In the genomic region with DNA sequence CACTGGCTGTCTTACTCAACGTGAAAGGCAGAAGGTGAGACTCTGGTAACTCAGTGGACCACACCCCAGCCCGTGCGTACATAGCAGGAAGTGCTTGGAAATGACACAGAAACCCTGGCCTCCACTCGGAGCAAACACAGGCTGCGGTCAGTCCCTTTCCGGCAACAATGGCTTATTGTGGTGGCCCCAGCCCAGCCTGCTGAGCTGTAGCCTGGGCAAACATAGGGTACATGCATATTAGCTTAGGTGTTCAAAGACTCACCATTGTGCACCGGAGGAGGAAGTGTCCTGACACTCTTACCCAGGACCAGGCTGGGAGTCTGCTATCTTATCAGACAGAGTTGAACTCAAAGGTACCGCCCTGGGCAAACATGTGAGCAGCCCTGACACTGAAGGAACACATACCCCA, we compare ENCODE assay signal across 11 mouse cellular contexts. TPM values are rescaled to one million over a fixed set of nuclear protein-coding genes. Genes with fewer than 3 reads are reported as not detected.
DNase-seq lines count a peak whose midpoint lies in the region; ATAC-seq and TF ChIP-seq lines count a peak whose summit lies in the region.
"Had no signal": no experiment of that assay in that cellular context is flagged by ENCODE, and none has a peak within 500 bp of the region (broad histone marks: within the 10 kb centered on the region; RNA-seq: fewer than 3 reads in every experiment).

No protein-coding gene starts in this region.

- H3K4me1 ChIP-seq in heart, embryonic 16.5 days (ENCODE audit: control insufficient read depth, insufficient read depth, low read length), result peaks cover 28% of the 10 kb centered on the region
- H3K4me1 ChIP-seq in heart, adult 2 months (ENCODE audit: control insufficient read depth, insufficient read depth, low read length), result peaks cover 16% of the 10 kb centered on the region
- H3K4me1 ChIP-seq in MEL (ENCODE audit: control insufficient read depth in 1 of 2, insufficient read depth in 2 of 2, low read length in 2 of 2), result peaks cover 6 to 21% of the 10 kb centered on the region in 2 experiments
- H3K4me1 ChIP-seq in liver, embryonic 13.5 days (replicated peaks), result peaks cover 46% of the 10 kb centered on the region

- TF ChIP-seq POLR2A in heart, adult 2 months (IDR thresholded peaks at IDR 0.05; ENCODE audit: insufficient read depth, low read depth, low read length), result no peak
- TF ChIP-seq POLR2A in MEL (IDR thresholded peaks at IDR 0.05; ENCODE audit: control insufficient read depth in 1 of 2, insufficient read depth in 1 of 2, low read depth in 1 of 2, low read length in 2 of 2, poor library complexity in 1 of 2), result no peak

- no peaks in the 10 kb centered on the region for H3K27me3 ChIP-seq in heart, embryonic 16.5 days (ENCODE audit: control insufficient read depth, insufficient read depth, low read length)
- no peaks in the 10 kb centered on the region for H3K27me3 ChIP-seq in heart, adult 2 months (ENCODE audit: control insufficient read depth, insufficient read depth, low read length)
- no peaks in the 10 kb centered on the region; a peak in 1 of 4 replicates for H3K27me3 ChIP-seq in MEL (ENCODE audit: control insufficient read depth in 1 of 2, insufficient read depth in 2 of 2, low read length in 2 of 2)
- no peaks in the 10 kb centered on the region for H3K27me3 ChIP-seq in liver, embryonic 13.5 days

- no peak overlapping the region for H3K4me3 ChIP-seq in heart, embryonic 16.5 days (ENCODE audit: low read length)
- H3K4me3 ChIP-seq in heart, adult 2 months, result no peak overlapping the region
- H3K4me3 ChIP-seq in MEL (ENCODE audit: control insufficient read depth in 1 of 2, insufficient read depth in 1 of 2, low read depth in 2 of 2, low read length in 2 of 2), result peak overlapping the region; percentile 37 to 84
- H3K4me3 ChIP-seq in liver, embryonic 13.5 days (replicated peaks), result peak overlapping the region; percentile 22; the same call in 1 of the 2 replicates
- H3K4me3 ChIP-seq: limb, embryonic 13.5 days had no signal

- peaks cover 3% of the 10 kb centered on the region; the same call in 1 of the 2 replicates for H3K79me2 ChIP-seq in heart, adult 2 months (replicated peaks; ENCODE audit: control insufficient read depth, insufficient read depth, low read length)
- H3K79me2 ChIP-seq in MEL (ENCODE audit: control insufficient read depth, insufficient read depth, low read length, poor library complexity), result peaks cover 8% of the 10 kb centered on the region

- H3K9ac ChIP-seq in heart, embryonic 16.5 days (ENCODE audit: low read length), result 0 out of 2 replicates have a peak overlapping the region, but pooled peaks have one; percentile 12
- no peak overlapping the region for H3K9ac ChIP-seq in heart, adult 2 months (ENCODE audit: low read depth, low read length)
- H3K9ac ChIP-seq in MEL (ENCODE audit: control insufficient read depth, low read depth, low read length, poor library complexity, severe bottlenecking), result peak overlapping the region; percentile 37
- 0 out of 2 replicates have a peak overlapping the region, but pooled peaks have one; percentile 40 for H3K9ac ChIP-seq in liver, embryonic 13.5 days
- H3K9ac ChIP-seq: limb, embryonic 13.5 days had no signal

- TF ChIP-seq CTCF in heart, adult 2 months (IDR thresholded peaks at IDR 0.05), result no peak
- no peak for TF ChIP-seq CTCF in MEL (IDR thresholded peaks at IDR 0.05 in 2 of 3, conservative IDR thresholded peaks at IDR 0.05 in 1 of 3; ENCODE audit: control insufficient read depth in 1 of 3, insufficient read depth in 1 of 3, low read depth in 2 of 3, low read length in 3 of 3, poor library complexity in 1 of 3, severe bottlenecking in 1 of 3)

- H3K9me3 ChIP-seq in heart, embryonic 16.5 days (replicated peaks; ENCODE audit: control insufficient read depth, low read length), result no peaks in the 10 kb centered on the region
- H3K9me3 ChIP-seq in MEL (replicated peaks; ENCODE audit: insufficient read depth, low read length), result no peaks in the 10 kb centered on the region
- no peaks in the 10 kb centered on the region for H3K9me3 ChIP-seq in liver, embryonic 13.5 days (replicated peaks)
- H3K9me3 ChIP-seq: limb, embryonic 13.5 days had no signal

- no peak for TF ChIP-seq RAD21 in MEL (IDR thresholded peaks at IDR 0.05; ENCODE audit: low read depth, low read length)

- TF ChIP-seq EP300 in heart, adult 2 months (IDR thresholded peaks at IDR 0.05; ENCODE audit: insufficient read depth, low read depth, low read length), result no peak
- peak; percentile 50 to 77 for TF ChIP-seq EP300 in MEL (IDR thresholded peaks at IDR 0.05; ENCODE audit: low read depth in 1 of 2, low read length in 2 of 2)

- 35% methylated on average over 8 of the region's 8 CpGs for WGBS in heart, embryonic 16.5 days
- 43% methylated on average over 8 of the region's 8 CpGs for WGBS in heart, adult 2 months
- 11% methylated on average over 8 of the region's 8 CpGs for WGBS in liver, embryonic 13.5 days (ENCODE audit: insufficient replicate concordance)

- intact Hi-C loops in heart, adult 2 months (cut with DNase I), result loop anchor here (5.0 kb wide), 1 partner anchor 305 kb away; a partner anchor contains a TSS
- intact Hi-C loops in left cerebral cortex, postnatal 25 days (cut with DNase I), result loop anchor here (10.0 kb wide), 1 partner anchor 498 kb away; a partner anchor contains a TSS
- intact Hi-C loops in left cerebral cortex, postnatal 4 days (cut with DNase I), result loop anchor here (5.0 kb wide), 2 partner anchors 155 to 300 kb away; no protein-coding TSS in a partner anchor

- DNase-seq in heart, adult 2 months, result no peak
- peak; percentile 67 for DNase-seq in MEL (ENCODE audit: low read depth, low spot score)
- DNase-seq in liver, embryonic 13.5 days, result peak; percentile 22
- peak; percentile 87 for DNase-seq in naive thymus-derived CD4-positive, alpha-beta T cell, adult 2 months (ENCODE audit: low read depth)
- no peak for DNase-seq in left cerebral cortex, postnatal 25 days (ENCODE audit: low spot score in 2 of 2)
- no peak for DNase-seq in c-Kit-positive CD71-positive TER-119-positive erythroid progenitor cells, embryonic 14.5 days (ENCODE audit: low spot score)
- no peak for DNase-seq in left cerebral cortex, postnatal 4 days

- H3K27ac ChIP-seq in heart, embryonic 16.5 days (ENCODE audit: low read length), result no peak overlapping the region
- H3K27ac ChIP-seq in heart, adult 2 months, result no peak overlapping the region; the same call in 1 of the 2 replicates
- peak overlapping the region; percentile 13; the same call in 1 of the 2 replicates for H3K27ac ChIP-seq in MEL (ENCODE audit: control insufficient read depth, low read depth, low read length)
- H3K27ac ChIP-seq in liver, embryonic 13.5 days, result no peak overlapping the region
- H3K27ac ChIP-seq: limb, embryonic 13.5 days had no signal

- H3K36me3 ChIP-seq in heart, embryonic 16.5 days (ENCODE audit: control insufficient read depth, insufficient read depth), result no peaks in the 10 kb centered on the region
- H3K36me3 ChIP-seq in heart, adult 2 months (ENCODE audit: control insufficient read depth, insufficient read depth, low read length), result no peaks in the 10 kb centered on the region
- H3K36me3 ChIP-seq in MEL (ENCODE audit: control insufficient read depth in 1 of 2, insufficient read depth in 2 of 2, low read length in 2 of 2), result peaks cover 0 to 3% of the 10 kb centered on the region in 2 experiments; a peak in 1 of 4 replicates
- H3K36me3 ChIP-seq in liver, embryonic 13.5 days, result no peaks in the 10 kb centered on the region
- H3K36me3 ChIP-seq: limb, embryonic 13.5 days had no signal

- no peak for ATAC-seq in heart, embryonic 16.5 days (replicated peaks; ENCODE audit: extremely low read depth, insufficient read depth, low FRiP score)
- no peak for ATAC-seq in liver, embryonic 13.5 days (ENCODE audit: low read depth)
- ATAC-seq: Patski had no signal

- peak overlapping the region; percentile 24; the same call in 1 of the 2 replicates for H3K4me2 ChIP-seq in heart, embryonic 16.5 days (ENCODE audit: low read depth, low read length)
- H3K4me2 ChIP-seq in liver, embryonic 13.5 days, result peak overlapping the region; percentile 61

RNA-seq across cellular contexts. Expression of a gene that starts 3.6 kb away (rescaled TPM):
- 6.1 and 9.9 TPM in 2 replicates for polyA plus RNA-seq in heart, embryonic 16.5 days (2015; fragmentation: Nextera tagmentation; extraction: Ambion mirVana)
- 10 to 100 TPM; 11.2 to 14.3 TPM for total RNA-seq in heart, adult 2 months (2021)
- 17.6 and 26.7 TPM in 2 replicates for polyA plus RNA-seq in heart, adult 2 months (2012; rRNA removed)
- total RNA-seq in MEL (2012; rRNA removed), result 9.3 and 10.7 TPM in 2 replicates
- polyA plus RNA-seq in MEL (2012; ENCODE audit: insufficient read depth in 1 of 2, insufficient read length in 2 of 2, low read depth in 1 of 2, low replicate concordance in 2 of 2, missing spikeins in 1 of 2), result 10 to 100 TPM in 1 of 2 experiments, not detected in 1; 16.7 TPM
- 4.2 and 4.4 TPM in 2 replicates for polyA plus RNA-seq in liver, embryonic 13.5 days (2015; fragmentation: Nextera tagmentation; extraction: Ambion mirVana)
- 10 to 100 TPM; 23.9 to 30.4 TPM for total RNA-seq in left cerebral cortex, postnatal 25 days (2021)
- total RNA-seq in left cerebral cortex, postnatal 4 days (2021), result 10 to 100 TPM; 47.2 to 48.6 TPM

RNA-seq across cellular contexts. Expression of a gene that starts 12.8 kb away (rescaled TPM):
- polyA plus RNA-seq in heart, embryonic 16.5 days (2015; fragmentation: Nextera tagmentation; extraction: Ambion mirVana), result 0.05 and 0.22 TPM in 2 replicates
- not detected for total RNA-seq in heart, adult 2 months (2021)
- polyA plus RNA-seq in heart, adult 2 months (2012; rRNA removed), result not detected in 2 replicates
- total RNA-seq in MEL (2012; rRNA removed), result not detected in 2 replicates
- not detected for polyA plus RNA-seq in MEL (2012; ENCODE audit: insufficient read depth in 1 of 2, insufficient read length in 2 of 2, low read depth in 1 of 2, low replicate concordance in 2 of 2, missing spikeins in 1 of 2)
- not detected in 2 replicates for polyA plus RNA-seq in liver, embryonic 13.5 days (2015; fragmentation: Nextera tagmentation; extraction: Ambion mirVana)
- total RNA-seq in left cerebral cortex, postnatal 25 days (2021), result not detected
- total RNA-seq in left cerebral cortex, postnatal 4 days (2021), result not detected
- total RNA-seq: heart, adult 8-10 months had no signal
- polyA plus RNA-seq: Patski had no signal

RNA-seq across cellular contexts. Expression of a gene that starts 19.7 kb away (rescaled TPM):
- polyA plus RNA-seq in heart, embryonic 16.5 days (2015; fragmentation: Nextera tagmentation; extraction: Ambion mirVana), result 208 and 247 TPM in 2 replicates
- total RNA-seq in heart, adult 2 months (2021), result 100 to 1,000 TPM; 506 to 570 TPM
- polyA plus RNA-seq in heart, adult 2 months (2012; rRNA removed), result 991 and 1,183 TPM in 2 replicates
- total RNA-seq in MEL (2012; rRNA removed), result 4,335 and 4,916 TPM in 2 replicates
- polyA plus RNA-seq in MEL (2012; ENCODE audit: insufficient read depth in 1 of 2, insufficient read length in 2 of 2, low read depth in 1 of 2, low replicate concordance in 2 of 2, missing spikeins in 1 of 2), result 1,000 to 10,000 TPM in 1 of 2 experiments, 100 to 1,000 TPM in 1; 995 to 1,182 TPM
- 525 and 552 TPM in 2 replicates for polyA plus RNA-seq in liver, embryonic 13.5 days (2015; fragmentation: Nextera tagmentation; extraction: Ambion mirVana)
- 100 to 1,000 TPM; 648 to 660 TPM for total RNA-seq in left cerebral cortex, postnatal 25 days (2021)
- total RNA-seq in left cerebral cortex, postnatal 4 days (2021), result 100 to 1,000 TPM; 616 to 687 TPM

RNA-seq across cellular contexts. Expression of a gene that starts 51.2 kb away (rescaled TPM):
- 17.7 and 32.1 TPM in 2 replicates for polyA plus RNA-seq in heart, embryonic 16.5 days (2015; fragmentation: Nextera tagmentation; extraction: Ambion mirVana)
- total RNA-seq in heart, adult 2 months (2021), result 100 to 1,000 TPM in 1 of 2 experiments, 10 to 100 TPM in 1; 66.3 to 104 TPM
- 83.6 and 109 TPM in 2 replicates for polyA plus RNA-seq in heart, adult 2 months (2012; rRNA removed)
- 4.5 and 6.1 TPM in 2 replicates for total RNA-seq in MEL (2012; rRNA removed)
- 10 to 100 TPM in 1 of 2 experiments, not detected in 1; 14.6 TPM for polyA plus RNA-seq in MEL (2012; ENCODE audit: insufficient read depth in 1 of 2, insufficient read length in 2 of 2, low read depth in 1 of 2, low replicate concordance in 2 of 2, missing spikeins in 1 of 2)
- 1.5 and 1.9 TPM in 2 replicates for polyA plus RNA-seq in liver, embryonic 13.5 days (2015; fragmentation: Nextera tagmentation; extraction: Ambion mirVana)
- 1 to 10 TPM; 6.0 to 6.7 TPM for total RNA-seq in left cerebral cortex, postnatal 25 days (2021)
- 1 to 10 TPM; 6.3 to 6.5 TPM for total RNA-seq in left cerebral cortex, postnatal 4 days (2021)

RNA-seq across cellular contexts. Expression of a gene that starts 57.6 kb away (rescaled TPM):
- 3.9 and 5.7 TPM in 2 replicates for polyA plus RNA-seq in heart, embryonic 16.5 days (2015; fragmentation: Nextera tagmentation; extraction: Ambion mirVana)
- under 1 TPM; 0.63 to 0.89 TPM for total RNA-seq in heart, adult 2 months (2021)
- 1.1 TPM in 2 replicates for polyA plus RNA-seq in heart, adult 2 months (2012; rRNA removed)
- not detected in 2 replicates for total RNA-seq in MEL (2012; rRNA removed)
- not detected for polyA plus RNA-seq in MEL (2012; ENCODE audit: insufficient read depth in 1 of 2, insufficient read length in 2 of 2, low read depth in 1 of 2, low replicate concordance in 2 of 2, missing spikeins in 1 of 2)
- 0.76 and 0.90 TPM in 2 replicates for polyA plus RNA-seq in liver, embryonic 13.5 days (2015; fragmentation: Nextera tagmentation; extraction: Ambion mirVana)
- not detected for total RNA-seq in left cerebral cortex, postnatal 25 days (2021)
- not detected for total RNA-seq in left cerebral cortex, postnatal 4 days (2021)
- polyA plus RNA-seq: Patski had no signal

Comparison
In these comparisons a context has a peak if more than half of its experiments do, and no peak if none do; other contexts are left out.
1. H3K4me3 ChIP-seq: peak in MEL (2 of 2) and liver, embryonic 13.5 days (single experiment); none in heart, embryonic 16.5 days (single experiment) and heart, adult 2 months (single experiment).
2. DNase-seq: peak in MEL (single experiment), liver, embryonic 13.5 days (single experiment) and naive thymus-derived CD4-positive, alpha-beta T cell, adult 2 months (single experiment); none in heart, adult 2 months (0 of 2), left cerebral cortex, postnatal 25 days (0 of 2), c-Kit-positive CD71-positive TER-119-positive erythroid progenitor cells, embryonic 14.5 days (single experiment) and left cerebral cortex, postnatal 4 days (single experiment).